In genomic region chr6:113282101-113282802, GRCm38 (mm10) we compare ENCODE assay signal across 8 mouse cellular contexts. TPM values are rescaled to one million over a fixed set of nuclear protein-coding genes. Genes with fewer than 3 reads are reported as not detected.
DNase-seq lines count a peak whose midpoint lies in the region; ATAC-seq and TF ChIP-seq lines count a peak whose summit lies in the region.

Gene Cpne9 (plus strand): TSS chr6:113282307.

- peak within 1 kb of the TSS; percentile 41 for H3K4me2 ChIP-seq in lung, embryonic 15.5 days
- H3K4me2 ChIP-seq in stomach, embryonic 15.5 days = peak within 1 kb of the TSS; percentile 40

- H3K27me3 ChIP-seq in lung, embryonic 15.5 days = peaks cover 38% of the 10 kb centered on the region
- no peaks in the 10 kb centered on the region for H3K27me3 ChIP-seq in cerebellum, adult 2 months (ENCODE audit: control insufficient read depth, insufficient read depth, low read length)
- peaks cover 37% of the 10 kb centered on the region for H3K27me3 ChIP-seq in stomach, embryonic 15.5 days (replicated peaks)

- H3K4me3 ChIP-seq in lung, embryonic 15.5 days = peak within 1 kb of the TSS; percentile 17
- peak within 1 kb of the TSS; percentile 60 for H3K4me3 ChIP-seq in cerebellum, adult 2 months (replicated peaks; ENCODE audit: insufficient read depth, low read depth, low read length)
- H3K4me3 ChIP-seq in stomach, embryonic 15.5 days (replicated peaks) = peak within 1 kb of the TSS; percentile 16; the same call in 1 of the 2 replicates

- H3K4me1 ChIP-seq in lung, embryonic 15.5 days = peaks cover 4% of the 10 kb centered on the region
- no peaks in the 10 kb centered on the region for H3K4me1 ChIP-seq in cerebellum, adult 2 months (ENCODE audit: control insufficient read depth, insufficient read depth, low read length)
- peaks cover 7% of the 10 kb centered on the region for H3K4me1 ChIP-seq in stomach, embryonic 15.5 days

- no peak within 1 kb of the TSS for H3K9ac ChIP-seq in lung, embryonic 15.5 days
- no peak within 1 kb of the TSS for H3K9ac ChIP-seq in stomach, embryonic 15.5 days

- no peak within 1 kb of the TSS for H3K27ac ChIP-seq in lung, embryonic 15.5 days
- 0 out of 2 replicates have a peak within 1 kb of the TSS, but pooled peaks have one; percentile 14 for H3K27ac ChIP-seq in cerebellum, adult 2 months (ENCODE audit: insufficient read depth, low read length)
- H3K27ac ChIP-seq in stomach, embryonic 15.5 days = no peak within 1 kb of the TSS

- 1% methylated on average over 37 of the region's 37 CpGs for WGBS in lung, embryonic 15.5 days
- WGBS in cerebellum, adult 2 months = under 1% methylated on average over 37 of the region's 37 CpGs
- WGBS in stomach, embryonic 15.5 days = 2% methylated on average over 37 of the region's 37 CpGs

- peaks cover 4% of the 10 kb centered on the region; the same call in 1 of the 2 replicates for H3K36me3 ChIP-seq in lung, embryonic 15.5 days
- H3K36me3 ChIP-seq in stomach, embryonic 15.5 days = 0 out of 2 replicates have a peak, but pooled peaks cover 6% of the 10 kb centered on the region

- no peaks in the 10 kb centered on the region for H3K9me3 ChIP-seq in lung, embryonic 15.5 days
- H3K9me3 ChIP-seq in stomach, embryonic 15.5 days = no peaks in the 10 kb centered on the region

- no peak for DNase-seq in lung, postnatal 14 days
- DNase-seq in cerebellum, adult 2 months = peak; percentile 64 to 65
- DNase-seq in forelimb bud, embryonic 11.5 days (ENCODE audit: low read depth, low spot score) = peak; percentile 81
- peak; percentile 34 for DNase-seq in kidney, postnatal 10 days
- DNase-seq in mesoderm, embryonic 11.5 days (ENCODE audit: low read depth, low spot score) = peak; percentile 84
- no peak for DNase-seq in natural killer cell, adult 2 months (ENCODE audit: low spot score in 2 of 2)

- no peak for TF ChIP-seq CTCF in cerebellum, adult 2 months (IDR thresholded peaks at IDR 0.05; ENCODE audit: borderline replicate concordance, insufficient read depth, low read depth, low read length)

- 0 out of 2 replicates have a peak, but pooled peaks have one; percentile 25 for TF ChIP-seq POLR2A in cerebellum, adult 2 months (IDR thresholded peaks at IDR 0.05; ENCODE audit: borderline replicate concordance, insufficient read depth, low read length)

- peak; percentile 15; the same call in 1 of the 2 replicates for ATAC-seq in lung, embryonic 15.5 days (ENCODE audit: borderline replicate concordance, extremely low read depth, low FRiP score, low TSS enrichment)
- ATAC-seq in stomach, embryonic 15.5 days (ENCODE audit: insufficient read depth, low FRiP score, low read depth) = peak; percentile 64

RNA-seq across cellular contexts. Expression of gene Cpne9, which starts in this region (rescaled TPM):
- polyA plus RNA-seq in lung, embryonic 15.5 days (2015; fragmentation: Nextera tagmentation; extraction: Ambion mirVana) = 0.05 TPM in 1 of 2 replicates, not detected in the other
- 105 and 114 TPM in 2 replicates for polyA plus RNA-seq in cerebellum, adult 2 months (2012; rRNA removed)
- 0.22 and 0.23 TPM in 2 replicates for polyA plus RNA-seq in stomach, embryonic 15.5 days (2015; fragmentation: Nextera tagmentation; extraction: Ambion mirVana)

Comparison
In these comparisons a context has a peak if more than half of its experiments do, and no peak if none do; other contexts are left out.
1. RNA of gene Cpne9 (polyA plus RNA-seq): 105 to 114 TPM in cerebellum, adult 2 months; 0.22 to 0.23 TPM in stomach, embryonic 15.5 days and 0.05 TPM in lung, embryonic 15.5 days; every median in the first group is over 10 times any median in the second.
2. Peak in ATAC-seq, H3K4me3 ChIP-seq and H3K4me2 ChIP-seq in lung, embryonic 15.5 days; RNA of the gene not detected or under 1 TPM.
3. Peak in ATAC-seq, H3K4me3 ChIP-seq and H3K4me2 ChIP-seq in stomach, embryonic 15.5 days; RNA of the gene not detected or under 1 TPM.
4. DNase-seq: peak in cerebellum, adult 2 months (2 of 2), forelimb bud, embryonic 11.5 days (single experiment), kidney, postnatal 10 days (single experiment) and mesoderm, embryonic 11.5 days (single experiment); none in lung, postnatal 14 days (single experiment) and natural killer cell, adult 2 months (0 of 2).
5. Peak in every context shown above with its lines, with median percentiles within 50 percentile points of each other: H3K4me3 ChIP-seq.